Mouse (Mus musculus) CH12.LX (cell line): Measurements from ENCODE around the gene Mtrex. TPM values are rescaled to one million over a fixed set of nuclear protein-coding genes. Genes with fewer than 3 reads are reported as not detected.

ENCODE experiments used
- DNase-seq: peaks from one replicate; pipeline ENCODE4 v3.0.0-alpha.2; 2013; ENCODE audit errors: extremely low read depth
- H3K27ac ChIP-seq: 2 replicates; pipeline ENCODE4 v1.5.1; 2012; ENCODE audit warnings: low read depth, mild to moderate bottlenecking, control low read depth, moderate library complexity; ENCODE audit not compliant: insufficient read depth
- H3K27me3 ChIP-seq: replicated peaks from 2 replicates; pipeline ENCODE3; 2012; ENCODE audit warnings: inconsistent platforms
- H3K36me3 ChIP-seq, 2 experiments: replicated peaks in 1 of 2; 2 replicates each; pipeline versions ENCODE3 to v1.6.1; 2012; ENCODE audit warnings: inconsistent platforms in 1 of 2, low read length in 1 of 2, mild to moderate bottlenecking in 1 of 2, mixed read lengths in 1 of 2, moderate library complexity in 1 of 2; ENCODE audit not compliant: control insufficient read depth in 1 of 2, insufficient read depth in 1 of 2
- H3K4me1 ChIP-seq, 2 experiments: 2 replicates each; pipeline ENCODE4 v1.6.1; 2012; ENCODE audit warnings: inconsistent platforms in 1 of 2, moderate library complexity in 1 of 2; ENCODE audit not compliant: insufficient read depth in 2 of 2, control insufficient read depth in 1 of 2
- H3K4me2 ChIP-seq: 2 replicates; pipeline ENCODE4 v1.6.1; 2012; ENCODE audit warnings: low read depth, mild to moderate bottlenecking, control low read depth; ENCODE audit not compliant: poor library complexity, insufficient read depth, severe bottlenecking
- H3K4me3 ChIP-seq, 3 experiments: fragments of 150-350 bp in 1 of 3; sonication (generic) in 1 of 3; replicated peaks in 1 of 3; 2 replicates each; pipeline versions ENCODE3 to v1.5.1; 2011 to 2012; ENCODE audit warnings: low read depth in 2 of 3, low read length in 2 of 3, mild to moderate bottlenecking in 2 of 3, moderate library complexity in 2 of 3, control low read depth in 1 of 3, improper control_type of control experiment in 1 of 3, inconsistent platforms in 1 of 3, mixed read lengths in 1 of 3; ENCODE audit not compliant: poor library complexity in 1 of 3
- H3K79me2 ChIP-seq: replicated peaks from 2 replicates; pipeline ENCODE4 v1.6.1; 2012; ENCODE audit warnings: mild to moderate bottlenecking, moderate library complexity; ENCODE audit not compliant: control insufficient read depth, poor library complexity, insufficient read depth, severe bottlenecking; ENCODE audit errors: extremely low read depth
- H3K9ac ChIP-seq: 2 replicates; pipeline ENCODE4 v1.6.1; 2012; ENCODE audit warnings: low read depth, mild to moderate bottlenecking, control low read depth, moderate library complexity; ENCODE audit not compliant: insufficient read depth
- H3K9me3 ChIP-seq: replicated peaks from 2 replicates; pipeline ENCODE3; 2012; ENCODE audit warnings: low read length, inconsistent platforms, mixed read lengths
- BHLHE40 ChIP-seq: IDR thresholded peaks from 2 replicates; pipeline ENCODE4 v1.6.1; 2011; ENCODE audit warnings: mild to moderate bottlenecking, low read depth, low read length, improper control_type of control experiment
- CHD1 ChIP-seq: IDR thresholded peaks from 2 replicates; pipeline ENCODE4 v1.6.1; 2012; ENCODE audit warnings: low read depth, low read length, improper control_type of control experiment, inconsistent platforms
- CHD2 ChIP-seq: IDR thresholded peaks from 2 replicates; pipeline ENCODE4 v1.6.1; 2011; ENCODE audit warnings: low read length, improper control_type of control experiment
- JUN ChIP-seq: IDR thresholded peaks from 2 replicates; pipeline ENCODE4 v1.6.1; 2011; ENCODE audit warnings: low read depth, mild to moderate bottlenecking, low read length, improper control_type of control experiment, moderate library complexity; ENCODE audit not compliant: insufficient read depth
- JUND ChIP-seq: conservative IDR thresholded peaks from 2 replicates; pipeline ENCODE4 v1.6.1; 2011; ENCODE audit warnings: low read depth, low read length, improper control_type of control experiment
- KAT2A ChIP-seq: IDR thresholded peaks from 2 replicates; pipeline ENCODE4 v1.6.1; 2012; ENCODE audit warnings: low read length, improper control_type of control experiment, inconsistent platforms; ENCODE audit not compliant: insufficient replicate concordance
- MYC ChIP-seq: IDR thresholded peaks from 2 replicates; pipeline ENCODE4 v1.6.1; 2011; ENCODE audit warnings: low read depth, mild to moderate bottlenecking, improper control_type of control experiment, low read length
- NELFE ChIP-seq: IDR thresholded peaks from 2 replicates; pipeline ENCODE4 v1.6.1; 2011; ENCODE audit warnings: low read depth, low read length, improper control_type of control experiment
- PAX5 ChIP-seq: IDR thresholded peaks from 2 replicates; pipeline ENCODE4 v1.6.1; 2012; ENCODE audit warnings: low read length, inconsistent platforms, mixed read lengths
- POLR2AphosphoS2 ChIP-seq: IDR thresholded peaks from 2 replicates; pipeline ENCODE4 v1.6.1; 2011; ENCODE audit warnings: low read depth, low read length, improper control_type of control experiment
- SIN3A ChIP-seq: IDR thresholded peaks from 2 replicates; pipeline ENCODE4 v1.6.1; 2012; ENCODE audit warnings: low read length, improper control_type of control experiment, inconsistent platforms
- ZMIZ1 ChIP-seq: IDR thresholded peaks from 2 replicates; pipeline ENCODE4 v1.6.1; 2012; ENCODE audit warnings: low read depth, mild to moderate bottlenecking, inconsistent platforms, low read length, improper control_type of control experiment
- dilution Hi-C: fragments of 300-500 bp; cut with MboI; formaldehyde crosslinking; loops from 2 replicates; pipeline ENCODE4 v1.14.3; 2020; ENCODE audit warnings: low sequenced_read_pairs; ENCODE audit not compliant: extremely low pct_unique_long_range_greater_than_20kb, extremely low pct_ligation_motif_present
- in situ Hi-C: fragments of 300-500 bp; cut with MboI; formaldehyde crosslinking; loops from 3 replicates; pipeline ENCODE4 v1.14.3; 2019; ENCODE audit warnings: low sequenced_read_pairs, low pct_ligation_motif_present, low pct_unique_long_range_greater_than_20kb, mixed read lengths
- polyA plus RNA-seq: library from polyadenylated mRNA; unstranded; fragments of >175 nt; gene quantifications from 2 replicates; pipeline ENCODE4 v1.2.1, GENCODE M21; 2012; ENCODE audit warnings: low read depth; ENCODE audit not compliant: insufficient read length
- total RNA-seq, 2 experiments: library from RNA; depleted of rRNA; stranded (reverse); fragments of 300-350 nt in 1 of 2; fragments of >200 nt in 1 of 2; gene quantifications; 2 replicates each; pipeline ENCODE4 v1.2.3; 2012 to 2014

Gene Mtrex
- total and polyA plus RNA-seq, 3 experiments, result 55.0 to 87.6 (median 63.9) TPM

DNA sequence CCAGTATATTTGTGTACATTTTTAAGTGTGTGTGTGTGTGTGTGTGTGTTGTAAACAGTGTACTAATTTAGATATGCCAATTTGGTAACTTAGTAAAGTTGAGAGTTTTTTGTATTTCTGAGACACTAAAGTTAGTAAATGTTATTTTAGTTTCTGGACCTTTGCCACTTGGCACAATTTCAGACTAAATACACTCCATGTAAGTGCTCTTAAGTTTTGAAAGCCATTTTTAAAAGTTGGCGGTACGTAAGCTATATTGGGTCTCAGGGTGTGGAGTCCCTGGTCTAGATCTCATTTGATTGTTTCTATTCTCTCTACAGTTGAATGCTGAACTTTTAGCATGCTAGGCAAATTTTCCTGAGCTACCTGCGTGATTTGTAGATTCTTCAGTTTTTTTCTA, 109.1 kb downstream of the Mtrex start:
- DNase-seq, result no peak
- H3K36me3 ChIP-seq, result peaks cover 4 to 56% of the 10 kb centered on the region in 2 experiments
- in situ Hi-C loops (no loop called here), dilution Hi-C loops (no loop called here)
- no peak overlapping the region for H3K9ac ChIP-seq
- H3K4me1 ChIP-seq, result peaks cover 10 to 33% of the 10 kb centered on the region in 2 experiments; a peak in 3 of 4 replicates
- TF ChIP-seq JUND (no peak), CHD2 (no peak), POLR2AphosphoS2 (no peak), BHLHE40 (no peak), MYC (no peak), NELFE (no peak), ZMIZ1 (no peak), KAT2A (no peak), SIN3A (no peak), JUN (no peak), CHD1 (no peak), PAX5 (no peak)
- no peak overlapping the region for H3K4me3 ChIP-seq
- no peak overlapping the region for H3K4me2 ChIP-seq
- peaks cover 2% of the 10 kb centered on the region; the same call in 1 of the 2 replicates for H3K79me2 ChIP-seq
- H3K27me3 ChIP-seq, result no peaks in the 10 kb centered on the region
- H3K27ac ChIP-seq, result no peak overlapping the region
- no peaks in the 10 kb centered on the region for H3K9me3 ChIP-seq

Other genes with a start within 250 kb of the Mtrex start
- 50.1 and 50.2 TPM in 2 replicates for gene Plpp1, start 126.6 kb downstream of the Mtrex start, total RNA-seq (2012; rRNA removed)
- 85.3 and 90.9 TPM in 2 replicates for gene Plpp1, start 126.6 kb downstream of the Mtrex start, total RNA-seq (2014; rRNA removed)
- gene Plpp1, start 126.6 kb downstream of the Mtrex start, polyA plus RNA-seq, result 67.6 and 68.6 TPM in 2 replicates
- 13.0 and 19.9 TPM in 2 replicates for gene Dhx29, start 56 bp upstream of the Mtrex start, total RNA-seq (2012; rRNA removed)
- 20.1 and 21.1 TPM in 2 replicates for gene Dhx29, start 56 bp upstream of the Mtrex start, total RNA-seq (2014; rRNA removed)
- 25.1 and 25.8 TPM in 2 replicates for gene Dhx29, start 56 bp upstream of the Mtrex start, polyA plus RNA-seq
- 0.17 and 0.21 TPM in 2 replicates for gene Ccno, start 60.4 kb upstream of the Mtrex start, total RNA-seq (2012; rRNA removed)
- gene Ccno, start 60.4 kb upstream of the Mtrex start, total RNA-seq (2014; rRNA removed), result 0.14 and 0.54 TPM in 2 replicates
- 0.12 and 0.16 TPM in 2 replicates for gene Ccno, start 60.4 kb upstream of the Mtrex start, polyA plus RNA-seq
- not detected in 2 replicates for gene Mcidas, start 66.4 kb upstream of the Mtrex start, total RNA-seq (2012; rRNA removed)
- gene Mcidas, start 66.4 kb upstream of the Mtrex start, total RNA-seq (2014; rRNA removed), result not detected in 2 replicates
- not detected in 2 replicates for gene Mcidas, start 66.4 kb upstream of the Mtrex start, polyA plus RNA-seq
- gene Cdc20b, start 107.7 kb upstream of the Mtrex start, total RNA-seq (2012; rRNA removed), result not detected in 2 replicates
- not detected in 2 replicates for gene Cdc20b, start 107.7 kb upstream of the Mtrex start, total RNA-seq (2014; rRNA removed)
- not detected in 2 replicates for gene Cdc20b, start 107.7 kb upstream of the Mtrex start, polyA plus RNA-seq
- gene Gpx8, start 119.0 kb upstream of the Mtrex start, total RNA-seq (2012; rRNA removed), result not detected in 2 replicates
- not detected in 2 replicates for gene Gpx8, start 119.0 kb upstream of the Mtrex start, total RNA-seq (2014; rRNA removed)
- not detected in 2 replicates for gene Gpx8, start 119.0 kb upstream of the Mtrex start, polyA plus RNA-seq
- gene Gzma, start 173.6 kb upstream of the Mtrex start, total RNA-seq (2012; rRNA removed), result not detected in 2 replicates
- gene Gzma, start 173.6 kb upstream of the Mtrex start, total RNA-seq (2014; rRNA removed), result not detected in 2 replicates
- gene Gzma, start 173.6 kb upstream of the Mtrex start, polyA plus RNA-seq, result not detected in 2 replicates